Mouse (Mus musculus) neural tube, embryonic 12.5 days (tissue): ENCODE results near the gene Otud4. TPM values are rescaled to one million over a fixed set of nuclear protein-coding genes. Genes with fewer than 3 reads are reported as not detected.

Source experiments
- ATAC-seq: fragments of 200-750 bp; cut with Nextera tagmentation; 2 replicates; pipeline ENCODE4 v1.8.0; 2017; ENCODE audit warnings: low read depth, mild to moderate bottlenecking, moderate TSS enrichment, moderate library complexity; ENCODE audit not compliant: low FRiP score
- H3K27ac ChIP-seq: fragments of 300-500 bp; sonication (generic); 2 replicates; pipeline ENCODE4 v1.5.1; 2016
- H3K27me3 ChIP-seq: fragments of 300-500 bp; sonication (generic); replicated peaks from 2 replicates; pipeline ENCODE4 v1.6.1; 2016; ENCODE audit warnings: mild to moderate bottlenecking
- H3K36me3 ChIP-seq: fragments of 300-500 bp; sonication (generic); 2 replicates; pipeline ENCODE4 v1.6.1; 2016; ENCODE audit warnings: mild to moderate bottlenecking
- H3K4me1 ChIP-seq: fragments of 300-500 bp; sonication (generic); 2 replicates; pipeline ENCODE4 v1.6.1; 2016
- H3K4me2 ChIP-seq: fragments of 300-500 bp; sonication (generic); replicated peaks from 2 replicates; pipeline ENCODE4 v1.6.1; 2016; ENCODE audit warnings: mild to moderate bottlenecking
- H3K4me3 ChIP-seq: fragments of 300-500 bp; sonication (generic); 2 replicates; pipeline ENCODE4 v1.5.1; 2016
- H3K9ac ChIP-seq: fragments of 300-500 bp; sonication (generic); 2 replicates; pipeline ENCODE4 v1.6.1; 2016; ENCODE audit warnings: mild to moderate bottlenecking
- H3K9me3 ChIP-seq: fragments of 300-500 bp; sonication (generic); 2 replicates; pipeline ENCODE4 v1.6.1; 2016; ENCODE audit warnings: mild to moderate bottlenecking
- WGBS: fragments of 180-500 bp; shearing (Covaris S2); methylation state at CpG from one replicate; pipeline ENCODE4 v1.1.7; 2016; 5-methylcytosine and 5-hydroxymethylcytosine counted together
- polyA plus RNA-seq: library from polyadenylated mRNA; unstranded; fragments of >200 nt; fragmentation: Nextera tagmentation; extraction: Ambion mirVana; gene quantifications from 2 replicates; pipeline ENCODE4 v1.2.1, GENCODE M21; 2016

The Otud4 gene
- polyA plus RNA-seq, 1 experiment from 2014 or later: 18.3 TPM

GRCm38 (mm10) chr8:79711064-79711961 is 71.9 kb downstream of the Otud4 start, which contains the start of the genes Abce1 and Anapc10:
Abce1 (minus strand) TSS chr8:79711740.
Anapc10 (plus strand) TSS chr8:79711820.
- under 1% methylated on average over 73 of the region's 73 CpGs for WGBS

GRCm38 (mm10) chr8:79712676-79713075 is 73.3 kb downstream of the Otud4 start:
- 0 out of 2 replicates have a peak overlapping the region, but pooled peaks have one; percentile 26 for H3K9ac ChIP-seq
- no peaks in the 10 kb centered on the region for H3K27me3 ChIP-seq
- H3K4me2 ChIP-seq: peak overlapping the region; percentile 43
- no peak overlapping the region for H3K27ac ChIP-seq
- peaks cover 24% of the 10 kb centered on the region; the same call in 1 of the 2 replicates for H3K36me3 ChIP-seq
- peaks cover 7% of the 10 kb centered on the region; the same call in 1 of the 2 replicates for H3K4me1 ChIP-seq
- 54% methylated on average over 5 of the region's 6 CpGs for WGBS
- no peaks in the 10 kb centered on the region for H3K9me3 ChIP-seq
- no peak for ATAC-seq
- H3K4me3 ChIP-seq: no peak overlapping the region

More at GRCm38 (mm10) chr8:79711064-79711961, 71.9 kb downstream of the Otud4 start, which contains the start of the genes Abce1 and Anapc10:
- Histone ChIP-seq H3K9ac (peak within 1 kb of the TSS; percentile 81), H3K9me3 (no peaks in the 10 kb centered on the region), H3K4me3 (peak within 1 kb of the TSS; percentile 88), H3K27ac (peak within 1 kb of the TSS; percentile 43), H3K4me1 (peaks cover 7% of the 10 kb centered on the region; the same call in 1 of the 2 replicates), H3K4me2 (peak within 1 kb of the TSS; percentile 80), H3K36me3 (peaks cover 24% of the 10 kb centered on the region), H3K27me3 (no peaks in the 10 kb centered on the region)
- ATAC-seq: peak; percentile 99

DNA sequence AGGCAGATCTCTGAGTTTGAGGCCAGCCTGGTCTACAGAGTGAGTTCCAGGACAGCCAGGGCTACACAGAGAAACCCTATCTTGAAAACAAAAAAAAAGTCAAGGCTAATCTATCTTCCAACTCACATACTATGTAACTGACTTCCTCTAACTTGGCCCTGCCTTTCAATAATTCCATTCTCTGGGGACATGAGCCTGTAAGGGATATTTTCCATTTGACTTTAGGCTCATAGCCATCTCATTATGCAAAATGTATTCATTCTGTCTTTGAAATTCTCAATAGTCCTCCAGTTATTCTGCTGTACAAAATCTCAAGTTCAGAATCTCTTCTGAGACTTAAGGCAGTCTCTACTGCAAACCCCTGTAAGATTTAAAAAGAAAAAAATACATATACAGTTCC is 82.1 kb downstream of the Otud4 start:
- no peaks in the 10 kb centered on the region for H3K4me1 ChIP-seq
- H3K27ac ChIP-seq: no peak overlapping the region
- H3K4me3 ChIP-seq: no peak overlapping the region
- no peak for ATAC-seq
- no peak overlapping the region for H3K4me2 ChIP-seq
- no peaks in the 10 kb centered on the region for H3K9me3 ChIP-seq
- no peaks in the 10 kb centered on the region for H3K27me3 ChIP-seq
- H3K9ac ChIP-seq: no peak overlapping the region
- H3K36me3 ChIP-seq: peaks cover 39% of the 10 kb centered on the region

- no peak overlapping the region for H3K27ac ChIP-seq
- no peak overlapping the region for H3K4me2 ChIP-seq
- no peaks in the 10 kb centered on the region for H3K9me3 ChIP-seq
- peaks cover 31% of the 10 kb centered on the region for H3K36me3 ChIP-seq
- no peaks in the 10 kb centered on the region for H3K4me1 ChIP-seq
- H3K4me3 ChIP-seq: no peak overlapping the region
- no peak overlapping the region for H3K9ac ChIP-seq
- no peak for ATAC-seq
- no peaks in the 10 kb centered on the region for H3K27me3 ChIP-seq
Measured at GRCm38 (mm10) chr8:79723308-79723707, 83.9 kb downstream of the Otud4 start.

- no peak overlapping the region for H3K27ac ChIP-seq
- no peaks in the 10 kb centered on the region for H3K4me1 ChIP-seq
- peaks cover 31% of the 10 kb centered on the region for H3K36me3 ChIP-seq
- no peak for ATAC-seq
- 16% methylated on average over 3 of the region's 3 CpGs for WGBS
- no peak overlapping the region for H3K9ac ChIP-seq
- H3K4me3 ChIP-seq: no peak overlapping the region
- H3K27me3 ChIP-seq: no peaks in the 10 kb centered on the region
- H3K9me3 ChIP-seq: no peaks in the 10 kb centered on the region
- no peak overlapping the region for H3K4me2 ChIP-seq
Measured at GRCm38 (mm10) chr8:79724589-79724988, 85.2 kb downstream of the Otud4 start.

Other genes starting within 250 kb of the Otud4 start
- 71.9 and 85.8 TPM in 2 replicates for gene Smad1, start 240.1 kb upstream of the Otud4 start, polyA plus RNA-seq
- gene Abce1, start 72.1 kb downstream of the Otud4 start, polyA plus RNA-seq: 98.3 and 109 TPM in 2 replicates
- 39.3 and 41.4 TPM in 2 replicates for gene Anapc10, start 72.2 kb downstream of the Otud4 start, polyA plus RNA-seq